Mouse (Mus musculus) A20 (cell line): Measurements from ENCODE around the gene Utrn.
"Not testable (repeated sequence)": the region's sequence is repeated elsewhere in the genome, so short reads cannot be mapped to it uniquely, and the experiment has no call there.

Experiments used
- DNase-seq: peaks from one replicate; pipeline ENCODE4 v3.0.0-alpha.2; 2011; ENCODE audit warnings: low read depth, low spot score

Utrn gene

DNA sequence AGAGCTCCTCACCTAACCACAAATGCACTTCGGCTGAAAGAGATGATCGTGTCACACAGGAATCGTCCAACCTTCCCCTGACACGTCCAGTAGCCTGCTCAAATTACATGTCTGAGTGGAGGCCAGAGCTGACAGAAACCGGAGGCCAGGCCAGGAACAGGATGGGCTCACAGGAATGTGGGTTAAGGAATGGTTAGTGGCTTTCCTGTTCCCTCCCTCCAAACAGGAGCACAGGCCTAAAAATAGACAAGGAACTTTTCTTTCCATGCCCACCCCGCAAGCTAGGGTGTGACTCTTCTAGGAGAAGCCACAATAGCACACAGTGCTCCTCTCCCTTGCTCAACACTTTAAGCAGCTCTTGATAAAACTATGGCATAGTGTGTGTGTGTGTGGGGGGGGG is 174.4 kb downstream of the Utrn start:
- no peak for DNase-seq

GRCm38 (mm10) chr10:12690601-12691000 is 178.6 kb downstream of the Utrn start:
- DNase-seq: peak; percentile 72

- DNase-seq: no peak
Measured at GRCm38 (mm10) chr10:12685683-12686082, 183.5 kb downstream of the Utrn start.

- DNase-seq: no peak
Measured at GRCm38 (mm10) chr10:12684018-12684417, 185.1 kb downstream of the Utrn start.

GRCm38 (mm10) chr10:12673309-12673708 is 195.9 kb downstream of the Utrn start:
- no peak for DNase-seq

DNA sequence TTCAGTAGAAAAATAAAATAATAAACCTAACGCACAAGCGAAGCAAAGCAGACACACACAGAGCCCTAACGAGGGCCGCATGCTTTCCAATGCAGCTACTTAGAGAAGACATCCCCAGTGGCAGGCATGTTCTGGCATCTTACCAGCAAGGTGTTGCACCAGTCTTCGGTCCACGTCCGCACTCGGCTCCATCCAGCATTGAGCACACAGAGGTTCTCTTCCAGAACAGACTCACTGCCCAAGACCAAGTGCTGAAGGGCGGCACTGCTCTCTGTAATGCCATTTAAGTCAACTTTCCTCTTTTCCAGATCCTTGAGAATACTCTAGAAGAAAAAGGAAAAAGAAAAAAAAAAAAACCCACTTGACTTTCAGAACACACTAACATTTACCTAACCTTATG is 197.6 kb downstream of the Utrn start:
- DNase-seq: no peak

GRCm38 (mm10) chr10:12662035-12662434 is 207.1 kb downstream of the Utrn start:
- DNase-seq: peak; percentile 7

DNA sequence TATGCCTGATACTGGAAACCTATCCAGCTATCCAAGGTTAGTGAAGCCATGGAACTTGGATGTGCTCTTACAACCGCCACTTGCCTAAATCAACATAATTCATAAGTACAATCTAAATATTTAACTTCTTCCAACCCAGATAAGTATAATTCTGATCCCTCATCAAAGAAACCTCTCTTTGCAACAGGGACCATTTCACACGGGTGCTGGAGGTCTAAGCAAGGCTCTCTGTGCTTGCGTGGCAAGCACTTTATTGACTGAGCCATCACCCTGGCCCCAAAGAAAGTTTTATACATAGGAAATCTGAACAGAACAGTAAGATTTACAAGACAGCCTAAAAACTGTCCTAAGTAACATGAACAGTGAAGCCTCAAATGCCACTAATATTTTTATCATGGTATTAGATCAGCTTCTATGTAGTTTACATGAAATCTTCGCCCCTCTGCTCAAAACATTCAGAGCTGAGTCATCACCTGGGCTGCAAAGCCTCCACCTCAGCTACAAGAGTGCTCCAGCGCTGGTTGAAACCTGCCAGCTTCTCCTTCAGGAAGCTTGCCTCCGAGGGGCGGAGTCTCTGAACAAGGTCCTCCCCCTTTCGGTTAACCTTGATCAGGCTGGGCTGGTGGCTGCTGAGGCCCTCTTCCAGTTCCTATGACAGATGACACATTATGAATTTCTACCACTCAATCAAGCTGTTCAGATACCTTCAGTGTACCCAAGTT is 211.0 kb downstream of the Utrn start:
- DNase-seq: no peak

GRCm38 (mm10) chr10:12652988-12653387 is 216.2 kb downstream of the Utrn start:
- no peak for DNase-seq

- DNase-seq: no peak
Measured at GRCm38 (mm10) chr10:12646119-12646518, 223.0 kb downstream of the Utrn start.

DNA sequence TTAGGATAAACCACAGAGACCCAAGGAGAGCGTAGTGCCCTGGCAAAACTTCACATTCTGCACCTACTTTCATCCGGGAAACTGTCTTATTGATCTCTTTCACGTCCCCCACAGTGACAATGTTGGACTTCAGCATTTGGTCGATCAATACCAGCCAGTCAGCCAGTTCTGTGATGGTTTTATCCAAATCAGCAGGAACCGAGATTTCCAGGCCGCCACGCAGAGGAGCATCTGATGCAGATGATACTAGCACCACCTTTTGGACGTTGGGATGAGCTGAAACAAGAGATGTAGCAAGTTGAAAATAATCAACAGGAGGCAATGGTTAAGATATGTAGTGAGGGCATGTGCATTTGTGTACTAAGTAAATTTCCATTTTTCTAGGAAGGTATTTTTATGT is 225.8 kb downstream of the Utrn start:
- no peak for DNase-seq

GRCm38 (mm10) chr10:12639638-12640037 is 229.5 kb downstream of the Utrn start:
- DNase-seq: no peak

- no peak for DNase-seq
Measured at GRCm38 (mm10) chr10:12633965-12634364, 235.2 kb downstream of the Utrn start.

GRCm38 (mm10) chr10:12630933-12631332 is 238.2 kb downstream of the Utrn start:
- no peak for DNase-seq

DNA sequence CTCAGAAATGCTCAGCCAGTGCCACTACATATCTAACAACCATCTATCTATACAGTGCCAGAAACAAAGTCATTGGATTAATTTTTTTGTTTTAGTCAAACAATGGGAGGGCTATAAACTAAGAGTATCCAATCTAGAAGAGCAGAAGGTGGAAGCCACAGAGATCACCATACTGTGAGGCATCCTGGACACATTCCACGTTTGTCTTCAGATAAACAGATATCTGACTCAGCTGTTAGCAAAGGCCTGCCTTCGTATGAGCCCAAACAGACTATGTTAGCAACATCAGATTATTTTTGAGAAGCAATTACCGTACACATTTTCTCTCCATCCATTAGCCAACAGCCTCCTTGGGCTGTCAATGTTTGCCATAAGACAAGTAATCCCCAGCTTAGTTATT is 250.8 kb downstream of the Utrn start:
- DNase-seq: no peak

DNA sequence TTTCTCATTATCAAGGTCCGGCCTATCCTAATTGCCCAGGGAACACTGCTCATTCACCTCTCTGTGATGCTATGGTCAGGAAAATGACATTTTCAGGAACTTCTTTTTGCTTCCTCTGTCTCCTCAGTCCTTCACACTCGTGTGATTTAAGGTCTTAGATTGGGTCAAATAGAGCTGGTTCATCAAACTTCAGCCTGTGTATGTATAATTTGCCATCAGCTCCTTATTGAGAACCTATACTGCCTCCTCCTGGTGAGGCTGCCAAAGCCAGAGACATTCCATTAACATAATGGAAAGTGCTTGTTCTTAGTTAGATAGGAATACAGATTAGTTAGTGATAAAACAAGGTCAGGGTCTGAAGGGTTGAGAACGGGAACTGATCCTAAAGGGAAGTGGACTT is 253.4 kb downstream of the Utrn start:
- DNase-seq: no peak

DNA sequence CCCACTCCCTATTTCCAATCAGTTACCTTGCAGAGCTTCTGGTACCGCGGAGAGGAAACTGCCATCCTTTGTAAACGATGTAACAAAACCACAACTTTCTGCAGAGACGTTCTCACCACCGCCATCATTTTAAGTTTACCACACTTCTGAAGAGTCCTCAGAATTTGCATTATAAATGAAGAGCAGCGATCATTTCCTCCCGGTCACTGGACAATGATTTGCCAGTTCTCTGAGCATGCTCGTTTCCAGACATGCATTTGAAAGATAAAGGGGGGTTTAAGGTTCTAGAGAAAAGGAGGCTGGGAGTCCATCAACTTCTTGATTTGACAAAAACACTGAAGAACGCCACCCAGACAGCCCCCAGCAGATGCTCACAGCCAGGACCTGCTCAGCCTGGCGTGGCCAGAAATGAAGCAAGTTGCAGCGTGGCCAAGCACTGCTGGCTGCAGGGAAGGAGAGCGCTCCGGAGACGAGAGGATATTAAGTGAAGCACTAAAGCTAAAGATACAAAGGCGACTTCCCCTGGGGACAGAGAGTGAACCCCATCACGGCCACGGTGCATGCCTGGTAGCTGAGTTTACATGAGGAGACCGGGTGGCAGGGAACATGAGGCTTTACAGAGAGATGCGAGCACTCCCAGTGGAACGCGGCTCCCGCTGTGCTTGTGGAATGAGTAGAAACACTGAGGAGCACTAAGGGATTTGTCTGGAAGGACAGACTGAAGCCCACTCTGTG is 254.5 kb downstream of the Utrn start:
- no peak for DNase-seq

- peak; percentile 58 for DNase-seq
Measured at GRCm38 (mm10) chr10:12612235-12612863, 256.8 kb downstream of the Utrn start.

DNA sequence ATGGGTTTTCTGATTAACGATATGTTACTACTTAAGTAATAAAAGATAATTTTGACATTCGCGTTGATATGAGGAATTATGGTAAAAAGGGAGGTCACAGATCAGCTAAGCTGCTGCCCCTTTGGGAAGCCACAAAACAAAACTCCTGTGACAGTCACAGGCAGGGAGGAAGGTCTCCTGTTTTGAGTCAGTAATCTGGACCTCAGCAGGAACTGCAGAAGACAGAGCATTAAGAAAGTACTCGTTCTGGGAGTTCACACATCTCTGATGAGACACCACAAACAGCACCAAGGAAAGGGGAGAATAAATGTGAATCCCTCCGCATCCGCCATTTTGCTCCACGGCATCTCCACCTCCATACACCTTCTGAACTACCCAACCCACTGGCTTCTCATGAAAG is 259.3 kb downstream of the Utrn start:
- no peak for DNase-seq

DNA sequence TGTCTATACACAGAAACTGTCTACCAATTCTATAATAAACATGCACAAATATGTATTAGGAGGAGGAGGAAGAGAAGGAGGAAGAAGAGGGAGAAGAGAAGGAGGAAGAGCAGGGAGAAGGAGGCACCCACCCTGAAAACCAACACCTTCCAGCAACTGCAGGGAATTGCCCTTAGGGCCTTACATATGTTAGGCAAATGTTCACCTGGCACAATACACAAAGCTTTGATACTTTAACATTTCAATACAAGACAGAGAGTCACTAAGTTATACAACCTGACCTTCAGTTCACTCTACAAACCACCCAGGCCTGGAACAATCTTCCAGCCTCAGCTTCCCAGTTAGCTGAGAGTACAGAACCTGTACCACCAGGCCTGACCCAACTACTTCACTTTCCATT is 260.5 kb downstream of the Utrn start:
- no peak for DNase-seq

- not testable (repeated sequence) for DNase-seq
Measured at GRCm38 (mm10) chr10:12607180-12607579, 262.0 kb downstream of the Utrn start.

DNA sequence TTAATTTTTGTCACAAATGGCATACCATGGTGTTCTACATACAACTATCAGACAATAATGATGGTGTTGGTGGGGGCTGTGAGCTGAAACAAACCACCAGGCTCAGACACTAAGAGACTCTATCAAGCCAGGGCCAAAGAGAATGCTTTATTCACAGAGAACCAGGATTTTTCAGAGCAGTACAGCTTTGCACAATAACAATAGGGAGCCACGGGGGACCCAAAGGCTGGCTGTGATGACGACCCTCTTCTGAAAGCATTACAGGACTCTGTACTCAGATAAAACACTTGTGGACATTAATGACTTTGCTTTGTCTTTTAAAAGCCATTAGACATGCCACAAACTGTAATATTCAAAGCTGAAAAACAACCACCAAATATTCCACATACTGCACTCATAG is 273.8 kb downstream of the Utrn start:
- no peak for DNase-seq

- DNase-seq: peak; percentile 32
Measured at GRCm38 (mm10) chr10:12594958-12595357, 274.2 kb downstream of the Utrn start.
